Mouse (Mus musculus) kidney, postnatal 10 days (tissue): ENCODE results near the gene Zfp110.
"Not testable (repeated sequence)": the region's sequence is repeated elsewhere in the genome, so short reads cannot be mapped to it uniquely, and the experiment has no call there.

ENCODE experiments used
- DNase-seq: peaks from one replicate; pipeline ENCODE4 v3.0.0; 2021; ENCODE audit warnings: mixed read lengths

Zfp110 gene

GRCm38 (mm10) chr7:12834162-12835120 lies at the start of gene Zfp110:
Gene Zfp110, plus strand, starts transcription at chr7:12834761.
- DNase-seq, result peak; percentile 95

GRCm38 (mm10) chr7:12787333-12787732 lies 47.2 kb upstream of the Zfp110 start:
- DNase-seq, result no peak

GRCm38 (mm10) chr7:12788025-12788424 lies 46.5 kb upstream of the Zfp110 start:
- no peak for DNase-seq

- DNase-seq, result not testable (repeated sequence)
Measured at GRCm38 (mm10) chr7:12792624-12793023, 41.9 kb upstream of the Zfp110 start.

GRCm38 (mm10) chr7:12797971-12798370 lies 36.6 kb upstream of the Zfp110 start:
- no peak for DNase-seq

- no peak for DNase-seq
Measured at GRCm38 (mm10) chr7:12799554-12799953, 35.0 kb upstream of the Zfp110 start.

GRCm38 (mm10) chr7:12802866-12803726 lies 31.5 kb upstream of the Zfp110 start, which contains the start of gene Zscan18:
Gene Zscan18, minus strand, starts transcription at chr7:12803635.
- DNase-seq, result peak; percentile 79

GRCm38 (mm10) chr7:12803727-12804071 lies 30.9 kb upstream of the Zfp110 start:
- no peak for DNase-seq

GRCm38 (mm10) chr7:12815566-12815965 lies 19.0 kb upstream of the Zfp110 start:
- no peak for DNase-seq

GRCm38 (mm10) chr7:12818521-12819295 lies 15.9 kb upstream of the Zfp110 start, which contains the start of gene Zfp329:
Gene Zfp329, minus strand, starts transcription at chr7:12818858.
- DNase-seq, result peak; percentile 95

GRCm38 (mm10) chr7:12835193-12835671 lies 671 bp downstream of the Zfp110 start:
- peak; percentile 51 for DNase-seq

- DNase-seq, result no peak
Measured at GRCm38 (mm10) chr7:12835779-12836178, 1.2 kb downstream of the Zfp110 start.

GRCm38 (mm10) chr7:12874301-12874700 lies 39.7 kb downstream of the Zfp110 start:
- no peak for DNase-seq

GRCm38 (mm10) chr7:12880036-12880435 lies 45.5 kb downstream of the Zfp110 start:
- DNase-seq, result no peak

GRCm38 (mm10) chr7:12880497-12880896 lies 45.9 kb downstream of the Zfp110 start:
- DNase-seq, result not testable (repeated sequence)

- DNase-seq, result peak; percentile 96
Measured at GRCm38 (mm10) chr7:12880911-12881660, 46.5 kb downstream of the Zfp110 start, which contains the start of gene Zfp128. Gene Zfp128, plus strand, starts transcription at chr7:12881177.

GRCm38 (mm10) chr7:12886563-12887266 lies 52.2 kb downstream of the Zfp110 start:
- DNase-seq, result no peak

- no peak for DNase-seq
Measured at GRCm38 (mm10) chr7:12887585-12887984, 53.0 kb downstream of the Zfp110 start.

- DNase-seq, result no peak
Measured at GRCm38 (mm10) chr7:12890928-12891327, 56.4 kb downstream of the Zfp110 start.

- no peak for DNase-seq
Measured at GRCm38 (mm10) chr7:12891334-12891733, 56.8 kb downstream of the Zfp110 start.
